Mouse (Mus musculus): Measurements from ENCODE around the gene Ctxn1.
"Not testable (repeated sequence)": the region's sequence is repeated elsewhere in the genome, so short reads cannot be mapped to it uniquely, and the experiment has no call there.

Ctxn1 gene

DNA sequence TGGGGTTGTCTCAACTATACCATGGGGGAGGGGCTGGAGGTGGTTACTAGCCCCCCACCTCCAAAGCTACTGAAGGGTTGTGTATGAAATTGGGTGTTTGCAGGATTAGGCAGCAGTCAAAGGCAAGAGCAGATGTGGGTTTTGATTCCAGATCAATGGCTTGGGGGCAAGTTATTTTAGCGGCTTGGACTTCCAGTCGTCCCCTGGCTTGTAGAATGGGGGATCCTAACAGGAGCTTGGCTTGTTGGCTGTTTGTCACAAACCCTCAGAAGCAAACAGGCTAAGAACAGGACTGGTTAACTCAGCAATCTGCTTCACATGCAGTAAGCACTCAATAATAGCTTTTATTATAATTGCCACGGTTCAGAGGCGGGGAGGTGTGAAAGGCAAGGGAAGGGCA, 1.7 kb downstream of the Ctxn1 start:
- DNase-seq (ENCODE audit: low read depth, low spot score), result no peak
- Histone ChIP-seq H3K27me3 (ENCODE audit: control insufficient read depth, insufficient read depth, low read length, poor library complexity, severe bottlenecking) (no peaks in the 10 kb centered on the region), H3K36me3 (ENCODE audit: control insufficient read depth, insufficient read depth, low read length, poor library complexity, severe bottlenecking) (peaks cover 2% of the 10 kb centered on the region; the same call in 1 of the 2 replicates)

DNA sequence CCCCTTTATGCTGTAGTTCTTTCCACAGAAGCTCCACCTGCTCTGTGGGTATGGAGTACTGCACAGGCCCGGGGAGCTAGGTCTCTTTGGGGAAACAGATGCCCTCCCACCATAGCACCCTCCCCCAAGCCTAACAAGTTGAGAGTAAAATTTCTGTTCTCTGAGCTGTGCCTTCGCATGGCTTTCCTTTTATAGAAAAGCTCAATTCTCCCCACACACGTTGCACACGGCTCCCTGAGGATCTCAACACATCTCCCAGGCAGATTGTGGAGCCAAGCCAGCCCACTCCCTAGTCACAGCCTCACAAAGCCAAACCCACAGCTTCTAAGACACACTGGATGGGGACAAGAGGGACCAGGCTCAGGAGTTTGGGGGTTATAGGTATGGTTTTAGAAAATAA, 2.2 kb downstream of the Ctxn1 start:
- DNase-seq (ENCODE audit: low read depth, low spot score), result no peak
- no peaks in the 10 kb centered on the region; the same call in 1 of the 2 replicates for H3K36me3 ChIP-seq (ENCODE audit: control insufficient read depth, insufficient read depth, low read length, poor library complexity, severe bottlenecking)
- H3K27me3 ChIP-seq (ENCODE audit: control insufficient read depth, insufficient read depth, low read length, poor library complexity, severe bottlenecking), result no peaks in the 10 kb centered on the region

DNA sequence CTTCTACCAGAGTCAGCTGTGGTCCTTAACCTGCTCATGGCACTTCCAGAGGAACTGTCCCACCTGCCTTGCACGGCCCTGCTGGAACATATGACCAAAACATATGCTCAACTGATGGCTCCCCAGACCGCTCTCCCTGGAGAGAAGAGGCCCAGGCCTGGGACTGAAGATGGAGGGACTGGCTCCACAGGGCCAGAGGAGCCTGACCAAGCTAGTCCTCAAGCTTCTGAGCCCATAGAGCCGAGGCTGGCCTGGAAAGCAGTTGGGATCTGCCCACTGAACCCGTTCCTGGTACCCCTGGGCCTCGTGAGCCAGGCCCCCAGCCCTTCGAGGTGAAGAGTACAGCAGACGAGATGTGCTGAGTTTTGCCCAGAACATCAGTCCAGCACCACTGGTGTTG, 3.6 kb downstream of the Ctxn1 start:
- not testable (repeated sequence) for DNase-seq (ENCODE audit: low read depth, low spot score); H3K27me3 ChIP-seq (ENCODE audit: control insufficient read depth, insufficient read depth, low read length, poor library complexity, severe bottlenecking); H3K36me3 ChIP-seq (ENCODE audit: control insufficient read depth, insufficient read depth, low read length, poor library complexity, severe bottlenecking)

DNA sequence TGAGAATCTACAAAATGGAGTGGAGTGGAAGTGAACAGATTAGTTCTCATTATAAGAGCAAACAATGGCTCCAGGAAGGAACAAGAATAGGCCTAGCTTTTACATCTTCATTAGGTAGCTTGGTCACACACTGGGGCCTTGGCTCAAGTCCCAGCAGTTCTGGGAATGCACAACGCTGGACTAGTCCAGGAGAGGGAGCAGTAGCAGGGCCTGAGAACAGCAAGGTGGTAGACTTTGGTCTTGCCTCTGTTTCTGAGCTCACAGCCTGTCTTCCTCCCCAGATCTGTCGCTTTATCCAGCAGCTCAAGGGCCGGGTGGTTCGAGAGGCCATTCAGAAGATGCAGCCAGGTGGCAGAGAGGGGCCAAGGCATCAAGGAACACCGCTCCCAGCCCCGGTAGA, 5.1 kb downstream of the Ctxn1 start:
- DNase-seq (ENCODE audit: low read depth, low spot score), result no peak
- Histone ChIP-seq H3K27me3 (ENCODE audit: control insufficient read depth, insufficient read depth, low read length, poor library complexity, severe bottlenecking) (no peaks in the 10 kb centered on the region), H3K36me3 (ENCODE audit: control insufficient read depth, insufficient read depth, low read length, poor library complexity, severe bottlenecking) (no peaks in the 10 kb centered on the region; the same call in 1 of the 2 replicates)

DNA sequence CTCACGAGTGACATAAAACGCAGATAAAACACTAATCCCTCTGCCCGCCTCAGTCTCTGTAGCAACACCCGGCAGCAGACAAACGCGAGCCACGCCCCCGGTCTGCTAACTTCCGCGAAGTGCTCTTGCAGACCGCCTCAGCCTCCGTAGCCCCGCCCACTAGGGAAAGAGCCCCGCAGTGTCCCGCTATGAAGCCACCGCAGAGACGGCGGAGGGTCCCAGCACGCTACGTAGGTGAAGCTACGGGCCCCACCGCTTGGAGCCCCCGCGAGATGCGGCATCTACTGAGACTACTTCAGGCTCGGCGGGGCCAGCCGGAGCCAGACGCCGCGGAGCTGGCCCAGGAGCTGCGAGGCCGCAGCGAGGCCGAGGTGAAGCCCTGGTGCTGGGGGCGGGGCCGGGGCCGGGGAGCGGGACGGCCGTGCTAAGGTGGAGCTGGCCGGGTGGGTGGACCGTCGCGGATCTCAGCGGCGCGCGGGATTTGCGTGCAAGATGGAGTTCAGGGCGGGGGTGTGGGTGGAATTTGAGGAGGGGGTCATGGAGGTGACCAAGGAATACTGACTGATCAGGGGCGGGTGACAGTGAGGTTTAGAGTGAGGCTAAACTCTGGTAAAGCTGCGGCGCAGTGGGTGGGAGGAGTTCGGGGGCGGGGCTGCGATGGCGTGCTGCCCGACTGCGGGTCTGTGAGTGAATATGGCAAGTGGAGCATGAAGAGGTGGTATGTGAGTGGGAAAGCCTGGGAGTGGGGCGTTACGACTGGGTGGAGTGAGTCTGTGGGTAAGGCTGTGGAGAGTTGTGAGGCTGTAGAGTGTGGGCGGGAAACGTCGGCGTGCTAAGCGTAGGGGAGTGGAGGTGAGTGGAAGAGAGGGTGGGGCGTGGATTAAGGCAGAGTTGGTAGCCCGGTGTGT, 5.9 kb downstream of the Ctxn1 start, which contains the start of gene Snapc2:
TSS of gene Snapc2 (plus strand) at position 147 of the 908 bp plus-strand sequence.
- Histone ChIP-seq H3K36me3 (ENCODE audit: control insufficient read depth, insufficient read depth, low read length, poor library complexity, severe bottlenecking) (no peaks in the 10 kb centered on the region; the same call in 1 of the 2 replicates), H3K27me3 (ENCODE audit: control insufficient read depth, insufficient read depth, low read length, poor library complexity, severe bottlenecking) (no peaks in the 10 kb centered on the region)
- DNase-seq (ENCODE audit: low read depth, low spot score), result peak; percentile 96

DNA sequence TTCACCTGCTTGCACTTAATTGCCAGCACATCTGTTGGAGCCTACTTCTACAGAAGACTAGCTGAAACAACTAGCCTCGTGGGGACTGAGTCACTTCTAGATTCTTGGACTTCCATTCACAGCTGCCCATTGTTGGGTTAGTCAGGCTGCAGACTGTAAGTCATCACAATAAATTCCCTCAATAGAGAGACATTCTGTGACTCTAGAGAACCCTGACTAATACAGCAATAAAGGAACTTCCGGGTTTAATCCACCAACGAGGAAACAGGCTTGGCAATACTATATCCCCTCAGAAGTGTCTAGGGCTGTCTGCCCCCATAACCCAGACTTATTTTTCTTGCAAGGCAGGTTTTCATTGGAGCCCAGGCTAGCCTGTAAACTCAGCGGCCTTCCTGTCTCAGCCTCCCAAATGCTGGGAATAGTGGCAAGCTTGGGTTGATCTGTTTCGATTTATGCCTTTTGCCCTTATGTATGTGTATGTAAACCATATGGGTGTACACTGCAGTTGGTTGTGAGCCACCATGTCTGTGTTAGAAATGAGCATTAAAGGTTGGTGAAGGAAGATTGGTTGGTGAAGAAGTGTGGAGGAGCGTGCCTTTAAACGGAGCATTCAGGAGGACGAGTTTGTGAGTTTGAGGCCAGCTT, 6.8 kb downstream of the Ctxn1 start:
- Histone ChIP-seq H3K27me3 (ENCODE audit: control insufficient read depth, insufficient read depth, low read length, poor library complexity, severe bottlenecking) (no peaks in the 10 kb centered on the region), H3K36me3 (ENCODE audit: control insufficient read depth, insufficient read depth, low read length, poor library complexity, severe bottlenecking) (peaks cover 2% of the 10 kb centered on the region)
- DNase-seq (ENCODE audit: low read depth, low spot score), result no peak

DNA sequence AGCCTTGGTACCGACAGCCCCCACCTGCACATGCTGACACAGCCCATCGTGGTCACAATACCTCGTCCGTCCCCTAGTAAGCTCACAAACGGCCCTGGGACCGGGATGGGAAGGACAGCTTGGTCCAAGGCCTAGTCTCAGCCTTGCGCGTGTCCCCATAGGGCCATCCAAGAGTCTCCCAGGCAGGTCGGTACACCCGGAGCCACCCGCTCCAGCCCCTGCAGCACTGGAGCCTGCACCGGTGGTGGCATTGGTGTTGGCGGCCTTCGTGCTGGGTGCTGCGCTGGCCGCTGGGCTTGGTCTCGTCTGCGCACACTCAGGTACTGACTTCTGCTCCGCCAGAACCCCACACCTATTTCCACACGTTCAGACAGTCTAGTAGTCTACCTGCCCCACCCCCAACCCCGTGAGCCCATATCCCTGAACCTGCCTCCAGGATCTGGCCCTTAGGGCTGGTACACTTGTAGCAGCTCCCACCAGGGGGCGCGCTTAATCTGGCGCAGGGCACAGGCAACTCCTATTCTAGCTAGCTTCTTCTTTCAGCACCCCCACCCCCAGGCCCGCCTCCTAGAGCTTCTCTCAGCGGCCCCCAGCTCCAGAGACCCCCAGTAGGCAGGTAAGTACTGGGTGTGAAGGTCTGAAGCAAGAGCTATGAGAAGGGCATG, 8.6 kb downstream of the Ctxn1 start:
- Histone ChIP-seq H3K36me3 (ENCODE audit: control insufficient read depth, insufficient read depth, low read length, poor library complexity, severe bottlenecking) (peaks cover 7% of the 10 kb centered on the region), H3K27me3 (ENCODE audit: control insufficient read depth, insufficient read depth, low read length, poor library complexity, severe bottlenecking) (no peaks in the 10 kb centered on the region)
- peak; percentile 90 for DNase-seq (ENCODE audit: low read depth, low spot score)

DNA sequence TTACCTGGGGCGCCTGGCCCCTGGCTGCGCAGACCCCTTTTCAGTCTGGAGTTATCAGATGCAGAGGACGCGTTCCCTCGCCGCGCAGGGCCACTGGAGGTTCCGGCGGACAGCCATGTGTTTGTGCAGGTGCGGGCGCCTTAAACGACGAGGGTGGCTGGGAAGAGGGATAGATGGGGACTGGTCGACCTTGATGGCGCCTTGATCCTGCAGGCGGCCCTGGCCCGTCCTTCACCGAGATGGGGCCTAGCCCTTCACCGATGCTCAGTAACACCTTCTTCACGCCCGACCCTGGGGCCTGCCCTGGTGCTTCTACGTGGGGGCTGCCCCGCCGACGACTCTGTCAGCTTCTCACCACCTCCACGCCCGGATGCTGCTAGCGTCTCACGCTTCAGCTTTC, 9.9 kb downstream of the Ctxn1 start:
- peaks cover 14% of the 10 kb centered on the region for H3K36me3 ChIP-seq (ENCODE audit: control insufficient read depth, insufficient read depth, low read length, poor library complexity, severe bottlenecking)
- no peaks in the 10 kb centered on the region for H3K27me3 ChIP-seq (ENCODE audit: control insufficient read depth, insufficient read depth, low read length, poor library complexity, severe bottlenecking)
- DNase-seq (ENCODE audit: low read depth, low spot score), result no peak

DNA sequence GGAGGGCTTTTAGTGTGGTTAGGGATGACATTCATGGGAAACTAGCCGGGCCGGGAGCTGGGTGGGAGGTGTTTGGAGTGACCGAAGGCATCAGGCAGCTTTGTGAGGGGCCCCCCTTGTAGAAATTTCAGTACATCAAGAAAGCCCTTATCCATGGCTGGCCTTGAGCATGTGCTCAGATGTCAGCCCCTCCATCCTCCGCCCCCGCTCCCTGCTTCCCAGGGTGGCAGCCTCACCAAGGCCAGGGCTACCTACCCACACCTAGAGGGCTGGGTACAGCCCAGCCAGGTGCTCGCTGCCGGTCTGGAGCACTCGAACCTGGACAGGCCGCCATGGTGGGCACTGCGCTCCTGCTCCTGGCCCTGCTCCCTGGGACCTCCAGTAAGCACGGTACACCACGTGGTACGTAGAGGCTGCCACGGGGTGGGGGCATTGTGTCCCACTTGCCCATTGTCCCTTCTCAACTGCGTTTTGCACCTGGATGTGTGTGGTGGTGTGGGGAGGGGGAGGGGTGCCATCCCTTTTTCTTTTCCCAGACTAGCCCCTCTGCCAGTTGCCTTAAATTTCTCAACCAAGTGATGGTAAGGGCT, 11.0 kb downstream of the Ctxn1 start, which contains the start of gene Tgfbr3l:
TSS of gene Tgfbr3l (plus strand) at position 264 of the 590 bp plus-strand sequence.
- Histone ChIP-seq H3K36me3 (ENCODE audit: control insufficient read depth, insufficient read depth, low read length, poor library complexity, severe bottlenecking) (peaks cover 16% of the 10 kb centered on the region), H3K27me3 (ENCODE audit: control insufficient read depth, insufficient read depth, low read length, poor library complexity, severe bottlenecking) (no peaks in the 10 kb centered on the region)
- no peak for DNase-seq (ENCODE audit: low read depth, low spot score)

DNA sequence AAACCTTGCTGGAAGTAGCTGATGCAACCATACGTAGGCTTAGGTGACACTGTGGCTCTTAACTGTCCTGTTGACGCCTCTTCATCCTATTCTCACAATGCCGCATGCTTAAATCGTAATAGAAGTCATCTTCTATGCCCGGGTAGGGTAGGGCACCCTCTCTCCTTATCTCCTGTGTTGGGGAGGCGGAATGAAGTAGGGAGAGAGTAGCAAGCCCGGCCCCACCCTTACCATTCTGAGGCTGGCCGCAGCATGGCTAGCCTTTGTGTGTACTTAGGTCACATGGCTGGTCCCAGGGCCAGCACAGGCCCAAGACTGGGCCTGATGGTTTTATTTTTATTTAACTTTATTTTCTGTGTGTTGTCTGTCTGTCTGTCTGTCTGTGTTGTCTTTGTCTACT, 11.8 kb downstream of the Ctxn1 start:
- H3K36me3 ChIP-seq (ENCODE audit: control insufficient read depth, insufficient read depth, low read length, poor library complexity, severe bottlenecking), result peaks cover 19% of the 10 kb centered on the region
- no peaks in the 10 kb centered on the region for H3K27me3 ChIP-seq (ENCODE audit: control insufficient read depth, insufficient read depth, low read length, poor library complexity, severe bottlenecking)
- DNase-seq (ENCODE audit: low read depth, low spot score), result no peak

DNA sequence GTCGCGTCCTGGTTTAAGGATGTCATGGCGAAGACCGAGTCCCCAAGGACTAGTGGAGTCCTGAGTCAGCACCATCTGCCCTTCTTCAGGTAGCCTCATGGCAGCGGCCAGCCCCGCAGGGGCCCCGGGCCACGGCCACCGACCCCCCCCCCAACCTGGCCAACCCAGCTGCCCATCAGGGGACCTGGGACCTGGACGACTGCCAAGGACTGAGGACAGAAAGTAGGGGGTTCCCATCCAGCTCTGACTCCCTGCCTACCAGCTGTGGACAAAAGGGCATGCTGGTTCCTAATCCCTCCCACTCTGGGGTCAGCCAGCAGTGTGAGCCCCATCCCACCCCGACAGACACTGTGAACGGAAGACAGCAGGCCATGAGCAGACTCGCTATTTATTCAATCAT, 13.3 kb downstream of the Ctxn1 start:
- Histone ChIP-seq H3K27me3 (ENCODE audit: control insufficient read depth, insufficient read depth, low read length, poor library complexity, severe bottlenecking) (no peaks in the 10 kb centered on the region), H3K36me3 (ENCODE audit: control insufficient read depth, insufficient read depth, low read length, poor library complexity, severe bottlenecking) (peaks cover 19% of the 10 kb centered on the region)
- DNase-seq (ENCODE audit: low read depth, low spot score), result no peak

DNA sequence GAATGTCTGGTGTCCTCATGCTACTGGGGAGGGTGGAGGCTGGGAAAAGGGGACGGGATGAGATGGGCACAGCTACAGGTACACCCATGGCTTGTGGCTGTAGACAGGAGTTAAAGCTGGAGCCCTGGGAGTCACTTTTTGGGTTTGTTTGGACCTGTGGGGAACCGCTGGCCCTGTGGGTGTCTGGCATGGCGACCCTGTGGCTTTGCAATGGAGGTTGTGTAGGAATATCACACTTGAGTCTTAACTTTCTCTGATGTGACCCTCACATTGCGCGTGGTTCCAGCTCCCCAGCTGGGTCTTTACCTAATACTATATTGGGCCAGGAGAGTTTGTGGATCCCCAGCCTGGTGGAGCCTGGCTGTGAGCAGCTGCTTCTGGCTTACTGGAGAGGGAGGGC, 14.0 kb downstream of the Ctxn1 start:
- no peaks in the 10 kb centered on the region for H3K27me3 ChIP-seq (ENCODE audit: control insufficient read depth, insufficient read depth, low read length, poor library complexity, severe bottlenecking)
- DNase-seq (ENCODE audit: low read depth, low spot score), result no peak
- H3K36me3 ChIP-seq (ENCODE audit: control insufficient read depth, insufficient read depth, low read length, poor library complexity, severe bottlenecking), result peaks cover 19% of the 10 kb centered on the region

DNA sequence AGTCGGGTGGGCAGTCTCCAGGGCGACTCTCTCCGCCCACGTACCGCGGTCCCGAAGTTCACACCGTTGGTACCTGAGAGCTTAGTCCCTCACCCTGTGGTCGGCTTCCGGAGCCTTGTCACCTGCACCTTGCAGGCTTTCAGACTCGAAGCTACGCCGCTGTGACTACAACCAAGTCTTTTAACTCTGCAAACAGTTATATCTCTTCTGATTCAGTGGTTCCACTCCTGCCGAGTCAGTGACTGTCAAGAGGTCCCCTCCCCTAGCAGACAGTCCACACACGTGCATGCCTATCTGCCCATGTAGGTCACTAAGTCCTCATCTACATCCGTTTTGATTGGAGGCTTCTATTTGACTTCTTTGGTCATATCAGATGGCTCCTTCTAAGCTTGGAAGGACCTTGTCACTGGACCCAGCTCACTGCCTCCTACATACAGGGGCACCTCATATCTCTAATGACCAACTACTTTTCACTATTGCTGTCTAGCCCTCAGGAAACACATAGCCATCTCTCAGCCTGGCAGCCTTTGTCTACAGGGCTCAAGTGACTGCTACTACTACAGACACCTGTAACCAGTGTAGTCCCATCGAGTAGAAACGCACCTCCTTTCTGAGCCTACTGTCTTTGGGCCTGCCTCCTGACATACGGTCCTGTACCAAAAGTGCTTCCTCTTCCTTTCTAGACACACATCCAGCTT, 19.7 kb downstream of the Ctxn1 start:
- Histone ChIP-seq H3K36me3 (ENCODE audit: control insufficient read depth, insufficient read depth, low read length, poor library complexity, severe bottlenecking) (peaks cover 6% of the 10 kb centered on the region), H3K27me3 (ENCODE audit: control insufficient read depth, insufficient read depth, low read length, poor library complexity, severe bottlenecking) (no peaks in the 10 kb centered on the region)
- DNase-seq (ENCODE audit: low read depth, low spot score), result no peak

All from splenic B cell, adult 2 months (primary cell).